Mouse (Mus musculus) CD8-positive naive resting alpha-beta T cell, adult 2 months (primary cell): ENCODE measurements around the gene Ccdc78.
A peak's percentile ranks its signal among the peaks of the same experiment; 100 is the strongest.

Experiments
- DNase-seq, 2 experiments: peaks; one replicate each; pipeline ENCODE4 v3.0.0; 2022; ENCODE audit warnings: low read depth in 2 of 2, low spot score in 2 of 2

Gene Ccdc78

DNA sequence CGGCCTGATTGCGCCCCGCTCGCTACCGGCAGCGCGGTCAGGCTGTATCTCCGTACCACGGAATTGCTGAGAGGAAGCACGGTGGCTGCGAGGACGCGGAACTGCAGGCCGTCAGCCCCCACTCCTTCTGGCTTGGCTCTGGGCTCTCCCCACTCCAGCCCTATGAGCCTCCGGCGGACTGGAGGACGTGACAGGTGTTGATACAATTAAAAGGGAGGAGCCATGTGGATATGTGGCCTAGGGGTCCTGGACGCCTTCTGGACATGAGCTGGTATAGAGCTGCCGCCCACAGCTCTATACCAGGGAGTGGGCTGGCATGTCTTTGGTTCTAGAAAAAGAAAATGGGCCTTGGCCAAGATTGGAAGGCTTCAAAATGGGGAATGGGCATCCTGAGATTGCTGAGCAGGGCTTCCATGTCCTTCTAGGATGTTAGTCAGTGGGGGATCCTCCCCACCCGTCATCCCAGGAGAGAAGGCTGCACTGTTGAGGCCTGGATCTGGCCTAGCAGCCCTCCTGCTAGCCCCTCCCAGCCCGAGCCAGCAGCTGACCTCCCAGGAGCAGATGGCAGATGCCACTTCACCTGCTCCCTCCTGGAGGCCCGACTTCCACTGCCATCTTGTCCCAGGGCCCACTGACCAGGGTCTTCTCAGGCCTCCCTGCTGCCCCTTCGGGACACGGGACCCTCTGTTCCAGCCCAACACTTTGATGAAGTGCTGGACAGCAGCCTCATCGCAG, 23.4 kb downstream of the Ccdc78 start:
- no peak for DNase-seq

DNA sequence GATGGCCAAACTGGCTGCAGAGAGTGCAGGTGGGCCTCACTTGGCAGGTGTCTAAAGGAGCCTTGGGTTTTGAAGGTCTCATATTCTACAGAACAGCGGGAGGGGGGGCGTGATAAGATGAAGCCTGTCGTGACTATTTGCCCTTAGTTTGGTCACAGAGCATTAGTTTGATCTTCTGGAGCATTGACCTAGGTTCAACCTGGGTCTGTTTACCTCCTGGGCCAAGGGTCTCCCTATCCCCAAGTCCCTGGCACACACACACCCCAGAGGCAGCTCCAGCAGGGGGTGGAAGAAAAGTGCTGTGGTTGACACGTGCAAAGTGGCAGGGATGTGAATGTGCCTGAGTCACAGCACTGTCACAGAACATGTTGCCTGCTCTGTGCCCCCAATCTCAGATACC, 24.5 kb downstream of the Ccdc78 start:
- DNase-seq = no peak

DNA sequence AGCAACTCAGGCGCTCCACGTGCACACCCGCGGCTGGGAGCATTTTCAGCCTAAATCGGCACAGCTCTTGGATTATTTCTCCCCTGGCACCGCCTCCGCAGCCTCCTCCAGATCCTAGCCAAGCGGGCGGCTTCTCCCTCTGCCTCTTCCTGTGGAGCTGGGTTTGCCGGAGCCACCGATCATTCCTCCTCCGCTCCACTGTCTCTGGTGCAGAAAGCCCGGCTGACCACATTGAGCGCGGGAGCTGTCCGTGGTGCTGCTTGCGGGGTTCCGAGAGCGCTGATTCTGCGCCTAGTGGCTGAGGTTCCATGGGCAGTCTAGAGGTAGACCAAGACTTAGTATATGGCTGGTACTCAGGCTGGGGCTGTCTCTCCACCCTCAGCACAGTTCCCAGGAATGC, 27.1 kb downstream of the Ccdc78 start:
- peak; percentile 58 to 76 for DNase-seq

DNA sequence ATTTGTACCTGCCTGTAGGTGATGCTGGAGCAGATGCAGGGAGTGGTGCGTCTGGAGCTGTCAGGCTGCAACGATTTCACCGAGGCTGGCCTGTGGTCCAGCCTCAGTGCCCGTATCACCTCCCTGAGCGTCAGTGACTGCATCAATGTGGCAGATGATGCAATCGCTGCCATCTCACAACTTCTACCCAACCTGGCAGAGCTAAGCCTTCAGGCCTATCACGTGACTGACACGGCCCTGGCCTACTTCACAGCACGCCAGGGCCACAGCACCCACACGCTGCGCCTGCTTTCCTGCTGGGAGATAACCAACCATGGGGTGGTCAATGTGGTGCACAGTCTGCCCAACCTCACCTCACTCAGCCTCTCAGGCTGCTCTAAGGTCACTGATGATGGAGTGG, 31.3 kb downstream of the Ccdc78 start:
- no peak for DNase-seq

DNA sequence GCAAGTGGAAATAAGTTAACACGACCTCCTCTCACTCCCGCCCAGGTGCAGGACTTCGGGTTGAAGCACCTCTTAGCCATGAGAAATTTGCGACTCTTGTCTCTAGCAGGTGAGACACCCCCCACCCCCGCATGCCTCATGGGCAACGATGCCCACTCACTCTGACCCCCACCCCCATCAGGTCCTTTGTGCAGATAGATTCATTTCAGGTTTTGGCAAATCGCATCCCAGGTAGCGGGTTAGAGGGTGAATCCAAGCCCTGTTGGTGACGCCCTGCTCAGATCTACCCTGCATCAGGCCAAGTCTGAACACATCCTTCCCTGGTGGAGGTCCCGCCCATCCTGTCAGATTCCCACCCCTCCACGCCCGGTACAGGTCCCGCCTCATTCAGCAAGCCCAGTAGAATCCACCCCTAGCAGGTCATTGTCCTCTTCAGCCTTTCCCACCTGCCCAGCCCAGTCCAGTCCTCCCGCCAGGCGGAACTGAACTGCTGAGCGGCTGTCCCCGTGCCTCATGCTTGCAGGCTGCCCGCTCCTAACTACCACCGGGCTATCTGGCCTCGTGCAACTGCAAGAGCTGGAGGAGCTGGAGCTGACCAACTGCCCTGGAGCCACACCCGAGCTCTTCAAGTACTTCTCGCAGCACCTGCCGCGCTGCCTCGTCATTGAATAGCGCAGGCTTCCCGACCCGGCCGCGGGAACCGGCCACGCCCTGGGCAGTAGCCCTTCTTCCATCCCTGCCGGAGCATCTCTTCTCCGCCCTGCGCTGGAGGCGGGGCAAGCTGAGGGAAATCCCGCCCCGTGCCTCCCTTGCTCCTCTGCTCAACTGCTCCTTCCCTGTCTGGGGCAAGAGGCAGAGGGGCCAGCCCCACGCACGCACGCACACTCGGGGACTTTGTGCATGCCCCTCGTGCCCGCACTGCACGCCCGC, 32.7 kb downstream of the Ccdc78 start:
- DNase-seq = no peak

DNA sequence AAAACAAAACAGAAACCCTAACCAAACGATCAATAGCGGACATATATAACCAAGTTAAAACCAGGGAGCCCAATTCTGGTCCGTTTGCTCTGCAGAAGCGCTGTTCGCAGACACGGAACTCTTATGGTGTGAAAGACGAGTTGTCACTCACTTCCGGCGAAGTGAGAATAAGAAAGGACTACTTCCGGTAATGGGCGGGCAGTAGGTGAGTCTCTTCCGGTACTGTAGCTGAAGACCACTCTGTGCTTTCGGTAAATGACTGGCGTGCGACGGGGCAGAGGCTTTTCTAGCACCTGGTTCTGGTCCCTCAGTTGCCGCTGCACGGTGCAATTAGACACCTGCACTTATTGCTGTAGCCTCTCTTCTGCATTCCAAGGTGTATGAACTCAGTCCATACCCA, 37.1 kb downstream of the Ccdc78 start, which contains the start of gene Wdr24:
Gene Wdr24 (plus strand): TSS at position 176 of the 400 bp plus-strand sequence.
- peak; percentile 74 to 76 for DNase-seq

DNA sequence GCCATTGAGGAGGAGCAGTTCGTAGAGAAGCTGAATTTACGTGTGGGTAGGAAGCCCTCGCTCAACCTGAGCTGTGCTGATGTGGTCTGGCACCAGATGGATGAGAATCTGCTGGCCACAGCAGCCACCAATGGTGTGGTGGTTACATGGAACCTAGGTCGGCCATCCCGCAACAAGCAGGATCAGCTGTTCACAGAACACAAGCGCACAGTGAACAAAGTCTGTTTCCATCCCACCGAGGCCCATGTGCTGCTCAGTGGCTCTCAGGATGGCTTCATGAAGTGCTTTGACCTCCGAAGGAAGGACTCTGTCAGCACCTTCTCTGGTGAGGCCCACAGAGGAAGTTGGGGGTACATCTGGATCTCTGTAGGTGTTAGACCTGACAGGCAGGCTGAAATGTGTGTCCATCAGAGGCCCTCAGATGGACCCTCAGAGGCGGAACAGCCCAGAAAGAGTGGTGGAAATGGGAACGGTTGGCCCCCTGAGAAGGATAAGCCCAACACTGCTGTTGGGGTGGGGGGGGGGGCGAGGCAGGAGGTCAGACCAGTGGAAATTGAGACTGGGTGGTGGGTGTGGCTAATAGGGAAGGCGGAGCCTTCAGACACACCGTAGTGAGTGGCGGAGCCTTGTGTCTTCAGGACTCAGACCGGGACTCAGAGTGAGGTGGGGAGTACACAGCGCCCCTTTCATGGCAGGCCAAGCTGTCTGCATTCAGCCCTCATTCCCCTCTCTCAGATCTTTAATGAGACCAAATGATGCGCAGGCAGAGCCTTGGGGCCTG, 38.2 kb downstream of the Ccdc78 start:
- no peak for DNase-seq

DNA sequence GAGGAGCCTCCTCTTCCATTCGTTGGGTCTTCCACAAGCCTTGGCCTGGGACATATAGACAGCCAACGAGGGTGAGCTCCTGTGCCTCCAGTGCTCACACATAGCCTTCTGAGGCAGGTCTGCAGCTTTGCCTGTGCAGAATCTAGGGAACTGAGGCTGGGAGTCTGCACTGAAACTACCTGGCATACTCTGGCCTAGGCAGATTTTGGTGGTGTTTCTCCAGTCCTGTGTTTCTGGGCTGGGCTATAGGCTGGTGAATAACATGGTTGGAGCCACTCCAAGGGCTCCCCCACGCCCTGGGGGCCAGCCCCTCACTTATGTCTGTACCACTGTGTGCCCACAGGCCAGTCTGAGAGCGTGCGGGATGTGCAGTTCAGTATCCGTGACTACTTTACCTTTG, 38.9 kb downstream of the Ccdc78 start:
- no peak for DNase-seq

DNA sequence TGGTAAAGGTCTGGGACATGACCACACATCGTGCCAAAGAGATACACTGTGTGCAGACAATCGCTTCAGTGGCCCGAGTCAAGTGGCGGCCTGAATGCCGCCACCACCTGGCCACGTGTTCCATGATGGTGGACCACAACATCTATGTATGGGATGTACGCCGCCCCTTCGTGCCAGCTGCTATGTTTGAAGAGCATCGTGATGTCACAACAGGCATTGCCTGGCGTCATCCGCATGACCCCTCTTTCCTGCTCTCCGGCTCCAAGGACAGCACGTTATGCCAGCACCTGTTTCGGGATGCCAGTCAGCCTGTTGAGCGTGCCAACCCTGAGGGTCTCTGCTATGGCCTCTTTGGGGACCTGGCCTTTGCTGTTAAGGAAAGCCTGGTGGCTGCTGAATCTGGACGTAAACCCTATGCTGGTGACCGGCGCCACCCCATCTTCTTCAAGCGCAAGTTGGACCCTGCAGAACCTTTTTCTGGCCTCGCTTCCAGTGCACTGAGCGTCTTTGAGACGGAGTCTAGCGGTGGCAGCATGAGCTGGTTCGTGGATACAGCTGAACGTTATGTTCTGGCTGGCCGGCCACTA, 39.7 kb downstream of the Ccdc78 start:
- no peak for DNase-seq

DNA sequence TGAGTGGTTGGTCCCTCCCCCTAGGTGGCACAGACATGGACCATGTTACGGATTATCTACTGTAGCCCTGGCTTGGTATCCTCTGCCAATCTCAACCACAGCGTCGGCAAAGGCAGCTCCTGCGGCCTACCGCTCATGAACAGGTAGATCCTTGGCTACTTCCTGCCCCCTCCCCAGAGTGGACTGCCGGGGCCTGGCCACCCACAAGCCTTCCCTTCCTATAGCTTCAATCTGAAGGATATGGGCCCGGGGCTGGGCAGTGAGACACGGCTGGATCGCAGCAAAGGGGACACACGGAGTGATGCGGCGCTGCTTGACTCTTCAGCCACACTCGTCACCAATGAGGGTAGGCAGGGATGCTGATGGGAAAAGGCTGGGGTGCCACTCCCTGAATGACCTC, 40.6 kb downstream of the Ccdc78 start:
- DNase-seq = no peak

DNA sequence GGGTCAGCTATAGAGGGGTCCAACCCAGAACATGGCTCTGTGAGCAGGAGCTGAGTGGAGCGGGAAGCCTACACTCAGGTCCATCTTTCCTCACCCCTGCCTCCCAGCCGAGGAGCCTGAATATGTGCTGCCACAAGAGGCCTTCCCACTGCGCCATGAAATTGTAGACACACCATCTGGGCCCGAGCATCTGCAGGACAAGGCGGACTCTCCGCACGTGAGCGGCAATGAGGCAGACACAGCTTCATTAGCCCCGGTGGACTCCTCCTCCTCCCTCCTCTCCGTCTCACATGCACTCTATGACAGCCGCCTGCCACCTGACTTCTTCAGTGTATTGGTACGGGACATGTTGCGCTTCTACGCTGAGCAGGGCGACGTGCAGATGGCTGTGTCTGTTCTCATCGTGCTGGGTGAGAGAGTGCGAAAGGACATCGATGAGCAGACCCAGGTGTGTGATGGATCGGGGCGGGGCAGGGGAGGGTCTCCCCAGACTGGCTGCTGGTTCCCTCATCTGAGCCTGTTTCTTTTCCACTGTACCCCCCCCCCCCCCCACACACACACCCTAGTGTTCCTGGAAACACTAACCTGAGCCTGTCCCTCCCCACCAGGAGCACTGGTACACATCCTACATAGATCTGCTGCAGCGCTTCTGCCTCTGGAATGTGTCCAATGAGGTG, 41.3 kb downstream of the Ccdc78 start:
- no peak for DNase-seq

DNA sequence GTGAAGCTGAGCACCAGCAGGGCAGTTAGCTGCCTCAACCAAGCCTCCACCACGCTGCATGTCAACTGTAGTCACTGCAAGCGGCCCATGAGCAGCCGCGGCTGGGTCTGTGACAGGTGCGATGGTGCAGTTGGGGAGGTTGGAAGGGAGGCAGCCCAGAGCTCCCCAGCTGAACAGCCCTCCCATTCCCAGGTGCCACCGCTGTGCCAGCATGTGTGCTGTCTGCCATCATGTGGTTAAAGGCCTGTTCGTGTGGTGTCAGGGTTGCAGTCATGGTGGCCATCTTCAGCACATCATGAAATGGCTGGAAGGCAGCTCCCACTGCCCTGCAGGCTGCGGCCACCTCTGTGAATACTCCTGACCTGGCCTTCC, 41.8 kb downstream of the Ccdc78 start:
- DNase-seq = no peak

DNA sequence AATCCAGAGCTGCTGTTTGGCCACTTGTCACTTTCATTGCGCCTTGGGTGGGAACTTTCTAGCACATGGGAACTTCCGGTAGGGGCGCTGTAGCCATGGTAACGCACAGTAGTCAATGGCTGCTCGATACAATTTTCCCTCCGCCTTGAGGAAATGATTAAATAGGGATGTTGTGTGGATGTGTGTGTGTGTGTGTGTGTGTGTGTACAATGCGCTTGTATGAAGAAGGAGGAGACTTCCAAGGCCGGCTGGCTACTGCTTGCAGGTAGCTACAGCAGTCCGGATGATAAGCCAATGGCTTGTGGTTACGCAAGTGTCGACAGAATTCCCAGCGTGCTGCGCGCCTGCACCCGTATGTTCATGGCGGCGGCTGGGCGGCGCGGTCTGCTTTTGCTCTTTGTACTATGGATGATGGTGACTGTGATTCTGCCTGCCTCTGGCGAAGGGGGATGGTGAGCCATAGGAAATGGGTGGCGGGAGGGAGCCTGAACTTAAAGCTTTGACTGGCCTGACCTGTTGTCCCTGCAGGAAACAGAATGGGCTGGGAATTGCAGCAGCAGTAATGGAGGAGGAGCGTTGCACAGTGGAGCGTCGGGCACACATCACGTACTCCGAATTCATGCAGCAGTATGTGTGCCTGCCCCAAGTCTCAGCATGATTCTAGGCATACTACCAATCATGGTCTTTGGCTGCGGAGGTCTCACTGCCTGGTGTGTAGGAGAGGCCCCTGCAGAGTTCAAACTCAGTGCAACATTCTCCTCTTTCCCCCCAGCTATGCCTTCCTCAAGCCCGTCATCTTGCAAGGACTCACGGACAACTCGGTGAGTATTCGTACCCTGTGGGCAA, 42.6 kb downstream of the Ccdc78 start, which contains the start of gene Jmjd8:
Gene Jmjd8 (plus strand): TSS at position 156 of the 846 bp plus-strand sequence.
- peak; percentile 47 to 61 for DNase-seq

DNA sequence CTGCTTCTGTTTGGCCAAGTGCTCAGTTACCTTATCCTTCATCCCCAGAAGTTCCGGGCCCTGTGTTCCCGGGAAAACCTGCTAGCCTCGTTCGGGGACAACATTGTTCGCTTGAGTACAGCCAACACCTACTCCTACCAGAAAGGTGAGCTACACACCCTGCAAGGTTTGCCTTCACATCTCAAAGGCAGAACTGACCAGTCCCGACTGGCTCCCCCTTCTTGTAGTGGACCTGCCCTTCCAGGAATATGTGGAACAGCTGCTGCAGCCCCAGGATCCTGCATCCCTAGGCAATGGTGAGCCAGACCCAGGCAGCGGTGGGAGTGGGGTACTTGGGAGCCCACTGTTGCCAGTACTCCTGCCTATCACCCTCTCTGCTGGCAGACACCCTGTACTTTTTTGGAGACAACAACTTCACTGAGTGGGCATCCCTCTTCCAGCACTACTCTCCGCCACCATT, 43.2 kb downstream of the Ccdc78 start:
- no peak for DNase-seq

DNA sequence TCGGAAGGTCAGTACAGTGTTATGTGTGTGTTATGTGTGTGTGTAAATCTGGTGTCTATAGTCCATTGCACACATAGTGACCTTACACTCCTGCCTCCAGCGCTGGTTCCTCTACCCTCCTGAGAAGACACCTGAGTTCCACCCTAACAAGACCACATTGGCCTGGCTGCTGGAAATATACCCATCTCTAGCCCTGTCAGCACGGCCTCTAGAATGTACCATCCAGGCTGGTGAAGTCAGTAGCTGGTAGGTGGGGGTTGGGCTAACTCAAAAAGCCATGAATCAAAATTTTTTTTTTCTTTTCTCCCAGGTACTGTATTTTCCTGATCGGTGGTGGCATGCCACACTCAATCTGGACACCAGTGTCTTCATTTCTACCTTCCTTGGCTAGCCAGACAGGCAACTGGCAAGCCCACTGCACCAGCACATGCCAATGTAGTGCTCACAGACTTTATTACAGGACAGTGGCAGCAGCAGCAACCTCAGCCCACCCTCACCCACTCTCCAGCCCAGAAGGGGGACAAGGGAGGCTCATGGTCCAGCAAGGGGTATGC, 43.9 kb downstream of the Ccdc78 start:
- no peak for DNase-seq

DNA sequence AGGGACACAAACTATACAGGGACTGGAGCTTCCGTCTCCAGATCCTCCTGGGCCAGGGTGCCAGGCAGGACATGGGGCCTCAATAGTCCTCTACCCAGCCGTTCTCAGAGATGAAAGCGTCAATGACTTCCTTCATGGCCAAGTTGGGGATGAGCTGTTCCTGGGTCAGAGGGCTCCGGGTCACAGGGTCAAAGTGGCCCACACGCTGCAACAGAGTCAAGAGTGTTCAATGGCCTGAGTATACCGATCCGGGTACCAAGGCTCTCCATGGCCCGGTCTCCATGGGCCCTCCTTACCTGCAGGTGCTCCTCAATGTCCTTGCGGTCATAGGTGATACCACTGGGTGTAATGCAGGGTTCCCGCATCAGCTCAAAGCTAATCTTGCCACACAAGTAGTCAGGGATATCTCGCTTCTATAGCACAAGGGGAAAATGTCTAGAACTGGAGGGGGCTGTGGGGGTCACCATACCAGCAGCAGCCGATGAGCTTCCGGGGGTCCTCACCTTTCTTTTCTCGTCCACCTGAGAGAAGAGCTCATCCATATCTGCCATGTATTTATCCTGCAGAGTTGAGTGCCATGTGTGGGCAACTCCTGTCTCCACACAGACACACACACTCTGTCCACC, 44.5 kb downstream of the Ccdc78 start:
- DNase-seq = no peak

DNA sequence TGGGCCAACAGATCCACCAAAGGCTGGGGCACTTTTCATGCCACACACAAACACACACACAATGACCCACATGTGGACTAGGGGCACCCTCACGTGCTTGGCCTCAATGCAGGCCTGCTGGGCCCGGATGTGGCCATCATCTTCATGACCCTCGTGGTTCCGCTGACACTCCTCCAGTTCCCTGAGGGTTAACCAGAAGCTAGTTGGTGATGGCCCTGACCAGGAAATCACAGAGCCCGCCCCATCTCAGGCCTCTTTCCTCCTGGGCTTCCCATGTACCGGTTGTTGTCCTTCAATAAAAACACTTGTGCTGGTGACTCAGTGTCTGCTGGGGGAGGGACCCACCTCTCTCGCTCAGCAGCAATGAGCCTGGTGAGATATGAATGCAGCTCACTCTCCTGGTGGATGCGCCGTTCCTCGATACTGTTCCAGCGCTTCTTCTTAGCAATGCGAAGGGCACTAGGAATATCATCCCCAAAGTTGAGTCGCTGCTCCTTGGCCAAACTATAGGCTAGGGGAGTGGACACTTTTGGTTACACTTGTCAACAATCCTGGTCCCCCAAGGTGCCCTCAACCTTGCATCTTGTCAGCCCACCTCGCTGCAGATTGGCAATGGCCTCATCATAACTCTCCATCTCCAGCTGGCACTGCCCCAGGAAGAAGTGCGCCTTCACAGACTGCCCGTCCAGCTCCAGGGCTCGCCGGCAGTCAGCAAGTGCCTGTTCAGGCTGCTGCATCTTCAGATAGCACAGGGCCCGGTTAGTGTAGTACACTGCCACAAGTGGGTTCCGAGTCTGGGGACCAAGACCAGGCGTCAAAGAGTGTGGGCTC, 45.3 kb downstream of the Ccdc78 start:
- DNase-seq = no peak
